In genomic region chr2:5712255-5712654, GRCm38 (mm10) we compare ENCODE assay signal across 9 mouse cellular contexts. TPM values are rescaled to one million over a fixed set of nuclear protein-coding genes. Genes with fewer than 3 reads are reported as not detected.
DNase-seq lines count a peak whose midpoint lies in the region; ATAC-seq lines count a peak whose summit lies in the region.
"Had no signal": no experiment of that assay in that cellular context is flagged by ENCODE, and none has a peak within 500 bp of the region (broad histone marks: within the 10 kb centered on the region; RNA-seq: fewer than 3 reads in every experiment).

No protein-coding gene starts in this region.

- H3K4me2 ChIP-seq in heart, embryonic 15.5 days = peak overlapping the region; percentile 100
- peak overlapping the region; percentile 98 for H3K4me2 ChIP-seq in midbrain, embryonic 15.5 days

- no peak overlapping the region for H3K9ac ChIP-seq in heart, embryonic 15.5 days
- H3K9ac ChIP-seq in midbrain, embryonic 15.5 days = no peak overlapping the region

- peaks cover 15% of the 10 kb centered on the region for H3K4me1 ChIP-seq in heart, embryonic 15.5 days (replicated peaks)
- peaks cover 24% of the 10 kb centered on the region for H3K4me1 ChIP-seq in midbrain, embryonic 15.5 days

- no peaks in the 10 kb centered on the region for H3K36me3 ChIP-seq in heart, embryonic 15.5 days
- no peaks in the 10 kb centered on the region for H3K36me3 ChIP-seq in midbrain, embryonic 15.5 days (replicated peaks)

- no peak overlapping the region for H3K4me3 ChIP-seq in heart, embryonic 15.5 days
- H3K4me3 ChIP-seq in midbrain, embryonic 15.5 days = peak overlapping the region; percentile 72; the same call in 1 of the 2 replicates

- peaks cover 21% of the 10 kb centered on the region for H3K27me3 ChIP-seq in heart, embryonic 15.5 days
- H3K27me3 ChIP-seq in midbrain, embryonic 15.5 days (replicated peaks) = peaks cover 12% of the 10 kb centered on the region

- no peak for ATAC-seq in heart, embryonic 15.5 days (replicated peaks; ENCODE audit: insufficient number of reproducible peaks, insufficient read depth, low FRiP score, low read depth)
- no peak for ATAC-seq in midbrain, embryonic 15.5 days (replicated peaks)

- no peak for DNase-seq in heart, postnatal 4 days
- DNase-seq in B cell, adult 2 months = peak; percentile 39 to 46
- peak; percentile 27 to 47 for DNase-seq in cerebellum, postnatal 25 days
- DNase-seq in retina, postnatal 1 day = no peak
- DNase-seq in adrenal gland, postnatal 10 days = no peak
- no peak for DNase-seq in testis, postnatal 10 days (ENCODE audit: low spot score)
- DNase-seq: heart, postnatal 36 days had no signal

- WGBS in heart, embryonic 15.5 days = 58% methylated on average over 7 of the region's 7 CpGs
- WGBS in midbrain, embryonic 15.5 days = 53% methylated on average over 7 of the region's 7 CpGs

- no peak overlapping the region for H3K27ac ChIP-seq in heart, embryonic 15.5 days
- no peak overlapping the region for H3K27ac ChIP-seq in midbrain, embryonic 15.5 days

- no peaks in the 10 kb centered on the region for H3K9me3 ChIP-seq in heart, embryonic 15.5 days (replicated peaks)
- H3K9me3 ChIP-seq in midbrain, embryonic 15.5 days = no peaks in the 10 kb centered on the region

RNA-seq across cellular contexts. Expression of gene Camk1d, which starts 2.1 kb away (rescaled TPM):
- 2.4 and 3.0 TPM in 2 replicates for polyA plus RNA-seq in heart, embryonic 15.5 days (2015; fragmentation: Nextera tagmentation; extraction: Ambion mirVana)
- total RNA-seq in heart, postnatal 4 days (2021) = 10 to 100 TPM; 12.6 to 15.2 TPM
- polyA plus RNA-seq in midbrain, embryonic 15.5 days (2015; fragmentation: Nextera tagmentation; extraction: Ambion mirVana) = 6.3 and 6.7 TPM in 2 replicates
- total RNA-seq in adrenal gland, postnatal 10 days (2021) = 1 to 10 TPM; 5.2 to 7.3 TPM

Comparison
In these comparisons a context has a peak if more than half of its experiments do, and no peak if none do; other contexts are left out.
1. DNase-seq: peak in B cell, adult 2 months (2 of 2) and cerebellum, postnatal 25 days (2 of 2); none in heart, postnatal 4 days (single experiment), retina, postnatal 1 day (single experiment), adrenal gland, postnatal 10 days (single experiment) and testis, postnatal 10 days (single experiment).